Mouse (Mus musculus) olfactory bulb, adult 2 months (tissue): ENCODE results near the gene Pde2a. TPM values are rescaled to one million over a fixed set of nuclear protein-coding genes. Genes with fewer than 3 reads are reported as not detected.

Source experiments
- H3K27ac ChIP-seq: fragments of 200-500 bp; 2 replicates; pipeline ENCODE4 v1.5.1; 2012; ENCODE audit warnings: low read depth, low read length; ENCODE audit not compliant: insufficient read depth
- H3K4me1 ChIP-seq: fragments of 200-500 bp; 2 replicates; pipeline ENCODE4 v1.6.1; 2012; ENCODE audit warnings: low read length; ENCODE audit not compliant: control insufficient read depth, insufficient read depth
- H3K4me3 ChIP-seq: fragments of 200-500 bp; 2 replicates; pipeline ENCODE4 v1.5.1; 2012; ENCODE audit warnings: mild to moderate bottlenecking, low read depth, low read length, moderate library complexity; ENCODE audit not compliant: insufficient read depth
- CTCF ChIP-seq: fragments of 200-500 bp; IDR thresholded peaks from 2 replicates; pipeline ENCODE4 v1.5.1; 2012; ENCODE audit warnings: low read depth, mild to moderate bottlenecking, low read length, moderate library complexity; ENCODE audit not compliant: insufficient read depth
- POLR2A ChIP-seq: fragments of 200-500 bp; IDR thresholded peaks from 2 replicates; pipeline ENCODE4 v1.6.1; 2012; ENCODE audit warnings: mild to moderate bottlenecking, low read depth, low read length, moderate library complexity; ENCODE audit not compliant: insufficient read depth
- WGBS: fragments of 180-500 bp; shearing (Covaris S2); methylation state at CpG from one replicate; pipeline ENCODE4 v1.1.7; 2018; 5-methylcytosine and 5-hydroxymethylcytosine counted together
- polyA plus RNA-seq: library from polyadenylated mRNA; stranded (reverse); fragments of >200 nt; gene quantifications from 2 replicates; pipeline ENCODE4 v1.2.4, GENCODE M21; 2012; ENCODE audit warnings: low replicate concordance; ENCODE audit not compliant: missing spikeins, insufficient read depth, insufficient read length

Pde2a gene
- polyA plus RNA-seq, 1 experiment = not detected

- Histone ChIP-seq H3K4me1 (peaks cover 56% of the 10 kb centered on the region), H3K27ac (peak overlapping the region; percentile 45), H3K4me3 (no peak overlapping the region)
- WGBS = 25% methylated on average over 8 of the region's 8 CpGs
- no peak for TF ChIP-seq CTCF
- no peak for TF ChIP-seq POLR2A
Observed at GRCm38 (mm10) chr7:101415512-101416100, 5.9 kb upstream of the Pde2a start.

- TF ChIP-seq POLR2A = no peak
- no peak for TF ChIP-seq CTCF
- peaks cover 64% of the 10 kb centered on the region for H3K4me1 ChIP-seq
- no peak overlapping the region for H3K27ac ChIP-seq
- WGBS = 77% methylated on average over 5 of the region's 5 CpGs
- H3K4me3 ChIP-seq = no peak overlapping the region
Observed at GRCm38 (mm10) chr7:101416391-101416790, 5.1 kb upstream of the Pde2a start.

- peaks cover 69% of the 10 kb centered on the region for H3K4me1 ChIP-seq
- no peak overlapping the region for H3K27ac ChIP-seq
- 20% methylated on average over 27 of the region's 27 CpGs for WGBS
- no peak overlapping the region for H3K4me3 ChIP-seq
- no peak for TF ChIP-seq POLR2A
- TF ChIP-seq CTCF = no peak
Observed at GRCm38 (mm10) chr7:101419013-101419770, 2.3 kb upstream of the Pde2a start.

GRCm38 (mm10) chr7:101422069-101422468 lies 578 bp downstream of the Pde2a start:
- Histone ChIP-seq H3K4me1 (peaks cover 59% of the 10 kb centered on the region), H3K4me3 (peak overlapping the region; percentile 58), H3K27ac (peak overlapping the region; percentile 28)
- WGBS = 13% methylated on average over 3 of the region's 3 CpGs
- TF ChIP-seq POLR2A (no peak), CTCF (no peak)

GRCm38 (mm10) chr7:101422646-101423045 lies 1.2 kb downstream of the Pde2a start:
- H3K4me1 ChIP-seq = peaks cover 64% of the 10 kb centered on the region
- TF ChIP-seq POLR2A = no peak
- TF ChIP-seq CTCF = no peak
- H3K4me3 ChIP-seq = peak overlapping the region; percentile 46
- WGBS = 64% methylated on average over 8 of the region's 8 CpGs
- no peak overlapping the region for H3K27ac ChIP-seq

GRCm38 (mm10) chr7:101423970-101424369 lies 2.5 kb downstream of the Pde2a start:
- 54% methylated on average over 6 of the region's 6 CpGs for WGBS
- TF ChIP-seq CTCF (no peak), POLR2A (no peak)

GRCm38 (mm10) chr7:101426692-101427091 lies 5.2 kb downstream of the Pde2a start:
- WGBS = 55% methylated on average over 8 of the region's 8 CpGs
- TF ChIP-seq POLR2A = no peak
- no peak for TF ChIP-seq CTCF
- H3K27ac ChIP-seq = no peak overlapping the region

More at GRCm38 (mm10) chr7:101423970-101424369, 2.5 kb downstream of the Pde2a start:
- Histone ChIP-seq H3K27ac (no peak overlapping the region), H3K4me3 (no peak overlapping the region), H3K4me1 (peaks cover 63% of the 10 kb centered on the region)

GRCm38 (mm10) chr7:101427736-101428135 lies 6.2 kb downstream of the Pde2a start:
- H3K4me1 ChIP-seq = peaks cover 36% of the 10 kb centered on the region
- TF ChIP-seq CTCF = peak; percentile 71; the same call in 1 of the 2 replicates
- TF ChIP-seq POLR2A = no peak
- H3K4me3 ChIP-seq = no peak overlapping the region
- 18% methylated on average over 2 of the region's 2 CpGs for WGBS
- no peak overlapping the region for H3K27ac ChIP-seq

More at GRCm38 (mm10) chr7:101426692-101427091, 5.2 kb downstream of the Pde2a start:
- Histone ChIP-seq H3K4me3 (0 out of 2 replicates have a peak overlapping the region, but pooled peaks have one; percentile 6), H3K4me1 (peaks cover 45% of the 10 kb centered on the region)

GRCm38 (mm10) chr7:101435038-101435437 lies 13.5 kb downstream of the Pde2a start:
- H3K4me3 ChIP-seq = no peak overlapping the region

More at GRCm38 (mm10) chr7:101435038-101435437, 13.5 kb downstream of the Pde2a start:
- Histone ChIP-seq H3K4me1 (peaks cover 9% of the 10 kb centered on the region), H3K27ac (no peak overlapping the region)
- TF ChIP-seq CTCF (no peak), POLR2A (no peak)
- 75% methylated on average over 6 of the region's 6 CpGs for WGBS
